Mouse (Mus musculus) kidney, embryonic 15.5 days (tissue): ENCODE measurements at regions not wholly inside any gene's neighbourhood (a gene's known extent, or its start where the extent isn't known, plus 50 kb on each side); places are given as distances from the start of the nearest gene placed in this dataset.

Experiments
- ATAC-seq: fragments of 200-750 bp; cut with Nextera tagmentation; replicated peaks from 2 replicates; pipeline ENCODE4 v1.8.0; 2017; ENCODE audit warnings: moderate TSS enrichment; ENCODE audit not compliant: low FRiP score
- H3K27ac ChIP-seq: fragments of 300-500 bp; sonication (generic); 2 replicates; pipeline ENCODE4 v1.5.1; 2015; ENCODE audit warnings: mild to moderate bottlenecking, inconsistent platforms
- H3K27me3 ChIP-seq: fragments of 300-500 bp; sonication (generic); 2 replicates; pipeline ENCODE4 v1.6.1; 2015; ENCODE audit warnings: inconsistent platforms
- H3K36me3 ChIP-seq: fragments of 300-500 bp; sonication (generic); 2 replicates; pipeline ENCODE4 v1.6.1; 2015; ENCODE audit warnings: inconsistent platforms
- H3K4me1 ChIP-seq: fragments of 300-500 bp; sonication (generic); 2 replicates; pipeline ENCODE4 v1.6.1; 2015; ENCODE audit warnings: inconsistent platforms
- H3K4me2 ChIP-seq: fragments of 300-500 bp; sonication (generic); 2 replicates; pipeline ENCODE4 v1.6.1; 2015; ENCODE audit warnings: moderate library complexity, mild to moderate bottlenecking, inconsistent platforms
- H3K4me3 ChIP-seq: fragments of 300-500 bp; sonication (generic); replicated peaks from 2 replicates; pipeline ENCODE4 v1.5.1; 2015; ENCODE audit warnings: mild to moderate bottlenecking, inconsistent platforms
- H3K9ac ChIP-seq: fragments of 300-500 bp; sonication (generic); 2 replicates; pipeline ENCODE4 v1.6.1; 2015; ENCODE audit warnings: mild to moderate bottlenecking, inconsistent platforms
- H3K9me3 ChIP-seq: fragments of 300-500 bp; sonication (generic); replicated peaks from 2 replicates; pipeline ENCODE4 v1.6.1; 2016; ENCODE audit warnings: inconsistent platforms
- WGBS: fragments of 180-500 bp; shearing (Covaris S2); methylation state at CpG from one replicate; pipeline ENCODE4 v1.1.7; 2015; ENCODE audit warnings: mixed read lengths; 5-methylcytosine and 5-hydroxymethylcytosine counted together

DNA sequence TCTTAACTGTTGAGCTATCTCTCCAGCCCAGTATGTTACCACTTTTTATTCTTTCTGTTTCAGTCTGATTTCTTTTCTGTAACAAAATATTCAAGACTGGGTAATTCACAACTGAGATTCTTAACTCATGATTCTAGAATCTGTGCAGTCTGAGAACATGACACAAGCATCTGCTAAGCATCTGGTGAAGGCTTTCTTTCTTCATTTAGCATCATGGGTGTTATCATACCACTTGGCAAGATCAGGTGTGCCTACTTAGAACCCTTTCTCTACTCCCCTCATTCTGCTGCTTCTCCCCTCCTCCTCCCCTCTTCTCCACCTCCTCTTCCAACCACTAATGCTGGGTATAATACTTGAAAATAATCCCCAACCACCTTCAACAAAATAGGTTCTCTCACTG is 62.1 kb upstream of the Pfn2 start:
- Histone ChIP-seq H3K4me1 (no peaks in the 10 kb centered on the region), H3K27ac (no peak overlapping the region), H3K27me3 (no peaks in the 10 kb centered on the region), H3K9ac (no peak overlapping the region), H3K4me3 (no peak overlapping the region), H3K36me3 (no peaks in the 10 kb centered on the region), H3K9me3 (no peaks in the 10 kb centered on the region), H3K4me2 (no peak overlapping the region)
- no peak for ATAC-seq

DNA sequence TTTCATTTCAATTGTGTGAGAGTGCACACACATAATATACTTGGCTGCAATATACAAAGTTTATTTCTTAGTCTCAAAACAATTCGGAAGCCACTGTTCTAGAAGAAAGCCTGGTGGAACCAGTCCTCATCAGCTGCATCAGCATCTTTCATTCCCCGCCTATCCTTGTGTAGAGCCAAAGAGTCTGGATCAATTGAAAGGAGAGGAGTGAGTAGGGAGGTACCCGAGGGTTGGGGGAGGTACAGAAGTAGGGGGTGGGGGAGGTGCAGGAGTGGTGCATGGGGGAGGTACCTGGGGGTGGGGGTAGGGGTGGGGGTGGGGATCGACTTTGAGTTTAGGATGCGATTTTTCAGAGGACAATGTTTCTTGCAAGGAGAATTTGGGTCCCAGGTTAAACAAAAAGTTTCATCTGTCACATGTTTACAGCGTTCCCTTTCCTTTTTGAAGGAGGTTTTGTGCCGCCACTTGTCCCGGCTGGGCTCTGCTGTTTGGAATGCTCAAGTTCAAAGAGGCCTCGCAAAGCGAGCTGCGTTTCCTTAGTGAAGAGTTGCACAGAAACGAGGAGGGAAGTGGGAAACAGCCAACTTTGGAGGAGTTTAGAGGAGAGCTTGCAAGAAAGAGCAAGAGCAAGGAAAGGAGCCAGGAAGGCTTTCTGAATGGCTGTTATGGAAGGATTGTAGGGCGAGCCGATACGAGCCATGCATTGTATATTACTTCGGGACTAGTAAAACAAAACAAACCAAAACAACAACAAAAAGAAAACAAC is 64.1 kb upstream of the Pfn2 start:
- Histone ChIP-seq H3K27ac (no peak overlapping the region), H3K4me2 (peak overlapping the region; percentile 40), H3K4me1 (no peaks in the 10 kb centered on the region), H3K9me3 (no peaks in the 10 kb centered on the region), H3K9ac (no peak overlapping the region), H3K4me3 (0 out of 2 replicates have a peak overlapping the region, but pooled peaks have one; percentile 15), H3K36me3 (no peaks in the 10 kb centered on the region), H3K27me3 (no peaks in the 10 kb centered on the region)
- no peak; the same call in 1 of the 2 replicates for ATAC-seq
- 19% methylated on average over 16 of the region's 16 CpGs for WGBS

DNA sequence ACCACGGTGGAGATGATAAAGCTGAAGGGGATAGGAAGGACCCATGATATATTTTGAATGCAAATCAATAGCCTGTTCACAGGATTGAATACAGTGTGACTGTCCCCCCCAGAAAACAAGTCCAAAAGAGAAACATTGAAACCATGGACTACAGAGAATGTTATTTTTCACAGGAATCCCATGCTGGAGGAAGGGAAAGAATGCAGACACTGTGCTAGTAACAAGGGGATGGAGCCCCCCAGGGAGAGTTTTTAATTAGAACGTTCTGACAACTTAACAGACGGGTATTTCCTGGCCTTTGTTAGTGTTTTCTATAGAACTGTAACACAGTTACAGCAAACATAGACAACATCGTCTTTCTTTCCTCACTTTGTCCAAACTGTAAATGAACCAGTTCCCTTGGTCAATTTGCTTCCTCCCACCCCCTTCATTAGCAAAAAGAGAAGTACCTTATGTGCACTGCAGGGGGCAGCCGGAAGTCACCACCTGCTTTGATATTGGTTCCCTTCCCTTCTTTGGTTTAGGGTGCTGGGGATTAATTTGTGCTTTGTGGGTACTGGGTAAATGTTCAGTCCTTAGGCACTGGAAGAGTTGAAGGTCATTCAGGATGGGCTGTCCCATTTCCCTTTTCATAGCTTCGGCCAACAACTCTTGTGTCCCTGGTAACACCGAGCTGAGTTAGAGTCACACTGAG is 64.9 kb upstream of the Pfn2 start:
- H3K4me1 ChIP-seq, result no peaks in the 10 kb centered on the region

DNA sequence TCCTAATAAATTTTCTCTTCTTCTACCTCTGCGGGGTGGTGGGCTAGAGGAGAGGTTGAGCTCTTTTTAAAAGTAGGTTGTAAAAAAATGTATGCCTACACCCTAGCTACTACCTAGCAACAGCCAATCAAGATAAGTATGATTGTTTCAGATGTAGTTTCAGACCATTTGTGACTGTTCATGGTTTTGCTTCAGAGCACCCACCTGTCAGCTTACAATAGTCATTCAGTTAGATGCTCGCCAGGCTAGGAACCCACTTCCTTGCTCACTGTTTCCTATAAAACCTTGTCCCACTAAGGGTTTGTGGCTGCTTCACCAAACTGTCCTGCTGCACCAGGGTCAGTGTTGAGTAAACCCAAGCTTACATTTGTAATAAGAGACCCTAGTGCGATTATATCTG is 66.8 kb upstream of the Pfn2 start:
- Histone ChIP-seq H3K27ac (no peak overlapping the region), H3K27me3 (no peaks in the 10 kb centered on the region), H3K9ac (no peak overlapping the region), H3K36me3 (no peaks in the 10 kb centered on the region), H3K4me2 (no peak overlapping the region), H3K4me1 (no peaks in the 10 kb centered on the region), H3K9me3 (no peaks in the 10 kb centered on the region), H3K4me3 (no peak overlapping the region)
- no peak for ATAC-seq
- 77% methylated on average over 3 of the region's 3 CpGs for WGBS

More for the DNA sequence above, 64.9 kb upstream of the Pfn2 start:
- WGBS, result 62% methylated on average over 7 of the region's 7 CpGs
- Histone ChIP-seq H3K4me3 (no peak overlapping the region), H3K27ac (no peak overlapping the region), H3K27me3 (no peaks in the 10 kb centered on the region), H3K4me2 (peak overlapping the region; percentile 40), H3K9ac (no peak overlapping the region), H3K9me3 (no peaks in the 10 kb centered on the region), H3K36me3 (no peaks in the 10 kb centered on the region)
- no peak for ATAC-seq

DNA sequence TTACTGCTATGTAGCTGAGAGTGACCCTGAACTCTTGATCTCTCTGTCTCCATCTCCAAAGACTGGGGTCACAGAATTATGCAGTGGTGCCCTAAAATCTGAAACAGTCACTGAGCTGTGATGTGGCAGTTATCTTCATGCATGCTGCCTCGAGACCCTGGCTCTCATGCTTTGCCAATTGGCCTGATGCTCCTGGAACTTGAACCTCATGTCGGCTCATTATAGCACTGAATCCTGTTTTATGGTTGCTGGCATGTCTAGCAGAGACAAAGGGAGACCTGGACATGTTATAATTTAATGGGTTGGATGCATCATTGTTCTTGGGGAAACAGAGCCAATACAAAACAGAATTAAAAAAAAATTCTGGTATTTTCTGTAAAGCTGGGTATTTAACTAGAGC is 71.0 kb upstream of the Pfn2 start:
- Histone ChIP-seq H3K27me3 (no peaks in the 10 kb centered on the region), H3K4me2 (no peak overlapping the region), H3K9me3 (no peaks in the 10 kb centered on the region), H3K4me3 (no peak overlapping the region), H3K27ac (no peak overlapping the region), H3K36me3 (no peaks in the 10 kb centered on the region), H3K9ac (no peak overlapping the region), H3K4me1 (peaks cover 7% of the 10 kb centered on the region)
- 58% methylated on average over 2 of the region's 2 CpGs for WGBS
- ATAC-seq, result no peak

DNA sequence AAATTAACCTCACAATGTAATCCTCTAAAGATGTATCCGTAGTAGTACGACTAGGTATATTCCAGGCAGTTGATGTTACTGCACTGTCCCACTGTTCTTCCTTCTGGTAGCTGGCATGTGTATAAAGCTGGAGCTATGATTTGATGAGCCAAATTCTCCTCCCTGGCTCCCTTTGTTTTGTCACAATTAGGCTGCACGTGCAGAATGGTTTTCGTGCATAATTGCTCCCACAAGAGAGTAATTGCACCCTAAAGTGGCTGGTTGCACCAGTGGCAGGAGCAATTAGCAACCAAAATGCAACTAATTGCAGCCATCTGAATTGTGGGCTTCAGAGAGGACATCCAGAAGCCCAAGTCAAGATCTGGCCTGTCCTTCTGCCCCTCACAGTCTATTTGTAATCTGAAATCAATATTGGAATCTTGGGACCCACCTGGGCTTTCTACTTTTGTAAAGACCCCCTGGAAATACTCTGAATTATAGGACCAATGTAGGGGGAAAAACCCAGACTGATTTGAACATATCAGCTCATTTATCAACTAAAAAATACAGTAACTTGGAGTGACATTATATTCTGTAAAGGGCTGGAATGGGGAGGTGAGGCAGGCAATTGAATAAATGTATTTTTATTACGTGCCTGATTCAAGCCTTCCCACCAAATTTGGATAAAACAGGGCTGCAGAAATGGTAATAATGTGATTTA is 71.7 kb upstream of the Pfn2 start:
- peaks cover 7% of the 10 kb centered on the region for H3K4me1 ChIP-seq
- no peaks in the 10 kb centered on the region for H3K27me3 ChIP-seq
- H3K4me2 ChIP-seq, result no peak overlapping the region
- no peaks in the 10 kb centered on the region for H3K36me3 ChIP-seq
- no peak overlapping the region for H3K9ac ChIP-seq
- H3K4me3 ChIP-seq, result no peak overlapping the region
- no peak for ATAC-seq
- H3K27ac ChIP-seq, result no peak overlapping the region
- H3K9me3 ChIP-seq, result no peaks in the 10 kb centered on the region
- WGBS, result 57% methylated on average over 5 of the region's 5 CpGs

DNA sequence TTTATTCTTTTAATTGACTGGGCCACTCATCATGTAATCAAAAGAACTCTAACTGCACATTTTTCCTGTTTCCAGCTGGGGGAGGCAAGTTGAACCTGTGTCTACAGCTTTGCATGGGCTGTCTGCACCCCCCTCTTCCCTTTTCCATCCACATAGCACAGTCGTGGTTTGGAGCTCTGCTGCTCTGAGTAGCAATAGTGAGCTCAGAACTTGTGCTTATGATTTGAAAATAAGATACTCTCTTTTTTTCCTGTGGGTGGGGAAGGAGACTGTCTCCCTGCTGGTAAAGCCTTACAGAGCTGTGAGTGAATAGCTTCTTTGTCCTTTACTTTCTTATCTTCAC is 72.2 kb upstream of the Pfn2 start:
- Histone ChIP-seq H3K9ac (no peak overlapping the region), H3K4me3 (no peak overlapping the region), H3K27me3 (no peaks in the 10 kb centered on the region), H3K27ac (no peak overlapping the region), H3K9me3 (no peaks in the 10 kb centered on the region), H3K4me1 (peaks cover 7% of the 10 kb centered on the region), H3K4me2 (no peak overlapping the region), H3K36me3 (no peaks in the 10 kb centered on the region)
- WGBS, result 31% methylated on average over 1 of the region's 1 CpGs
- no peak for ATAC-seq

DNA sequence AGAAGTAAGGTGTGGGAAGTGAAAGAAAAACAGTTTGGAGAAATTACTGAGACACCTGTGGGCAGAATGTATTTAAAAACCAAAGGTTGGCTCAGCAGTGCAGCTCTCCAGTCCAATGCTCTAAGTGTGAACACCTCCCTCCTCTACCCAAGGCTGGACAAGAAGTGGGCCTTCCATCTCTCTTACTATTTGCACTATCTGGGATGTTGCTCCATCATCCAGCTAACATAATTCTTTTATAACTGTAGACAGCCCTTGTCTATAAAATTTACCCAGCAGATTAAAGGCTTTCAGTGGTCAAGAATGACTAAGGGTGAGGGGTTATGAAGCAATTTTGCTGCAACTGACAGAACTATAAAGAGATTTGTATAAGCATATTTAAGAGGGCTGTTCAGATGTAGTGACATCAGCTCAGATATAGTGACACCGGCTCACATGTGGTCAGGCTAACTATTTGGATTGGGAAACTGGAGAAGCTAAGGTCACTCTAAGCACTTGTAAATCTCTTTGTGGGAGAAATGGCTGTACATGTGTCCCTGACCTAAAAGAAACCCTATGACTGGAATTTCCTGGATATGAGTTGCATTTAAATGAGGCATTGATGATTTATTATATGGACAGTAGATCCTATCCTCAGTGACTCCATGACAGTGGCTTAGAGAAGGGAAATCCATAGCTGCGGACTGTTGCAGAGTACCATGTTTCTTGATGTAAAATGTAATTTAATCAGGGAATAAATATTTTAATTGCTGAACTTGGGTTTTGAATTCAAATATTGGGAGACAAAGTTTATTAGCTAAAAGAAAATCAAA is 73.4 kb upstream of the Pfn2 start:
- no peak overlapping the region for H3K27ac ChIP-seq
- no peaks in the 10 kb centered on the region for H3K36me3 ChIP-seq
- H3K4me3 ChIP-seq, result no peak overlapping the region
- H3K9ac ChIP-seq, result no peak overlapping the region
- 36% methylated on average over 2 of the region's 2 CpGs for WGBS
- ATAC-seq, result peak; percentile 88
- no peaks in the 10 kb centered on the region for H3K9me3 ChIP-seq
- no peak overlapping the region for H3K4me2 ChIP-seq
- H3K27me3 ChIP-seq, result no peaks in the 10 kb centered on the region
- H3K4me1 ChIP-seq, result peaks cover 7% of the 10 kb centered on the region

DNA sequence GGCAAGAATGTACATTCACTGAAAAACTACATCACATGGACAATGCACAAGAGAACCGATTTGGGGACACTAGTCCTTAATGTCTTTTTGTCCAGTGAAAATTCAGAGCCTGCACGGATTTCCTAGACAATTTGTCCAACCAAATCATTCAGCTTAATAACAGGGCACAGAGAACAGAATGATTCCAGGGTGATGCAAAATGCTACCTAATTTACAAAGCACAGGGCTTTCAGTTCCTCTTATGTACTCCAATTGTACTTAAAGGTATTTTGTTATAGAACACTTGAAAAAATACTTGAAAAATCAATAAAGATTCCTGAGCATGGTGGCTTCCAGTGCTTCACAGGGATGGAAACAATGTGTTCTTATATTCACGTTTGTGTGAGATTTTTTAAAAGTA is 75.2 kb upstream of the Pfn2 start:
- H3K4me3 ChIP-seq, result no peak overlapping the region
- peaks cover 7% of the 10 kb centered on the region for H3K4me1 ChIP-seq
- no peak overlapping the region for H3K4me2 ChIP-seq
- H3K27ac ChIP-seq, result no peak overlapping the region
- H3K27me3 ChIP-seq, result no peaks in the 10 kb centered on the region
- H3K36me3 ChIP-seq, result no peaks in the 10 kb centered on the region
- no peak overlapping the region for H3K9ac ChIP-seq
- ATAC-seq, result no peak
- H3K9me3 ChIP-seq, result no peaks in the 10 kb centered on the region
- WGBS, result 78% methylated on average over 3 of the region's 3 CpGs

DNA sequence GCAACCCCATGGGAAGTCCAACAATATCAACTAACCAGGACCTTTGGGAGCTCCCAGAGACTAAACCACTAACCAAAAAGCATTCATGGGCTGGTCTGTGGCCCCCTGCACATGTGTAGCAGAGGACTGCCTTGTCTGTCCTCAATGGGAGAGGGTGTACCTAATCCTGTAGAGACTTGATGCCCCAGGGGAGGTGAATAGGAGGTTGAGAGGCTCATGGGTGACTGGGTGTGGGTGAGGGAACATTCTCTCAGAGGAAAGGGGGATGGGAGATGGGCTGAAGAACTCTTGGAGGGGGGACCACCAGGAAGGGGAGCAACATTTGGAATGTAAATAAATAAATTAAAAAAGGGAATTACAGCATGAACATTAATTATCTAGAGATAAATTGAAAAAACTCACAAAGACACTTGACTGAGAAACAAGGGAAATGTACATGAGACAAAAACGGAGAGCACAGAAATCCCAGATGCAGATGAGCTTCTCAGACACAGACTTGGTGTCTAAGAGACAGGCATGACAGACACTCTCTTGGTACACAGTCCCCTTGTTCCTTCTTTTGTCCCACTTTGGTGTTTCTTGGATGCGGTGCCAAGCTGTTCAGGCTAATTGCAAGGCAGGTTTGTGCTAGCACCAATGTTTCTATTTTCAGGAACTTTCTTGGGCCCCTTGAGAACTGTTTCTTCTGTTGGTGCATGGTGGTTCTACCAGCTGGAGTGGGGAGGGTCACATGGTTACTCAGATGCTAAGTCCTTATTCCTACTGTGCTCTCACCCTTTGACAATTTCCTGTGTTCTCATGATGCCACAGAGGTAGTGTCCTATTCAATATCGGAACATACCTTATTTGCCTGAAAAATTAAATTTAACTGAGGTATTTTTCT is 85.0 kb upstream of the Pfn2 start:
- 88% methylated on average over 3 of the region's 3 CpGs for WGBS

DNA sequence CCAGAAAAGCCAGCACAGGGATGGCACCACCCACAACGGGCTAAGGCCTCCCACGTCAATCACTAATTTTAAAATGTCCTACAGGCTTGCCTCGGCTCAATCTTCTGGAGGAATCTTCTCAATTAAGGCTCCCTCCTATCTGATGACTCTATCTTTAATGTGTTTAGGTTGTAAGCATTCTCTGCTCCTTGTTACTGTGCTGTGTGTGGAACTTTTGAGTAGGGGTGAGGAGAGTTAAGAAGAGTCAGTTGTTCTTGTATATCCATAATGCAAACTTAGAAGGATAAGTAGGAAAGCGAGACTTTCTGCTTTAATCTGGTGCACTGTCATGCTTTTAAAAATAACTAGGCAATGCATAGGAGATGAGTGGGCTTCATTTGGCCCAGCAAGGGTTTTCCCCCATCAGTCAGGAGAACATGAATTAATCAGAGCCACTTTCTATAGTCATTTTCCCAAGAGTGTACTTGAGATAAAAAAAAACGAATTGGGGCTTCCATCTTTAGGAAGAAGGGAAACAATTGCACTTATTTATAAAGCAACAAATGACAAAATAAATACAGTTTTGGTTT is 87.2 kb upstream of the Pfn2 start:
- Histone ChIP-seq H3K27ac (no peak overlapping the region), H3K4me1 (no peaks in the 10 kb centered on the region), H3K36me3 (no peaks in the 10 kb centered on the region), H3K27me3 (no peaks in the 10 kb centered on the region), H3K4me3 (no peak overlapping the region), H3K4me2 (no peak overlapping the region), H3K9ac (no peak overlapping the region), H3K9me3 (no peaks in the 10 kb centered on the region)
- ATAC-seq, result no peak
- WGBS, result 67% methylated on average over 5 of the region's 5 CpGs

More for the DNA sequence above, 85.0 kb upstream of the Pfn2 start:
- Histone ChIP-seq H3K36me3 (no peaks in the 10 kb centered on the region), H3K4me3 (no peak overlapping the region), H3K27me3 (no peaks in the 10 kb centered on the region), H3K9me3 (no peaks in the 10 kb centered on the region), H3K4me1 (no peaks in the 10 kb centered on the region), H3K4me2 (no peak overlapping the region), H3K27ac (no peak overlapping the region), H3K9ac (no peak overlapping the region)
- no peak for ATAC-seq
